Mouse (Mus musculus): ENCODE results near the gene Phyhd1. TPM values are rescaled to one million over a fixed set of nuclear protein-coding genes. Genes with fewer than 3 reads are reported as not detected.

Phyhd1 gene
- total and polyA plus RNA-seq, 2 experiments: 97.7 to 154 TPM

- DNase-seq (ENCODE audit: extremely low read depth, low read depth, low spot score): peak; percentile 69
- Histone ChIP-seq H3K4me3 (ENCODE audit: insufficient read depth, low read depth, low read length) (no peak overlapping the region), H3K79me2 (ENCODE audit: control insufficient read depth, insufficient read depth, low read length) (peaks cover 60% of the 10 kb centered on the region), H3K9ac (ENCODE audit: low read depth, low read length) (no peak overlapping the region), H3K36me3 (ENCODE audit: control insufficient read depth, insufficient read depth, low read length) (peaks cover 9% of the 10 kb centered on the region; the same call in 1 of the 2 replicates), H3K4me1 (ENCODE audit: control insufficient read depth, insufficient read depth, low read length) (peaks cover 39% of the 10 kb centered on the region), H3K27me3 (ENCODE audit: control insufficient read depth, insufficient read depth, low read length) (no peaks in the 10 kb centered on the region), H3K27ac (replicated peaks; ENCODE audit: insufficient read depth, low read depth, low read length) (peak overlapping the region; percentile 24; the same call in 1 of the 2 replicates)
- WGBS: 29% methylated on average over 7 of the region's 7 CpGs
- TF ChIP-seq CTCF (IDR thresholded peaks at IDR 0.05; ENCODE audit: low read depth, low read length) (no peak), POLR2A (IDR thresholded peaks at IDR 0.05; ENCODE audit: extremely low read depth, insufficient read depth, low read length) (no peak)
Measured at GRCm38 (mm10) chr2:30244595-30245178, 21.3 kb upstream of the Phyhd1 start.

- H3K9ac ChIP-seq (ENCODE audit: low read depth, low read length): no peak overlapping the region
- H3K27me3 ChIP-seq (ENCODE audit: control insufficient read depth, insufficient read depth, low read length): no peaks in the 10 kb centered on the region
- no peak overlapping the region for H3K27ac ChIP-seq (replicated peaks; ENCODE audit: insufficient read depth, low read depth, low read length)
- peaks cover 4% of the 10 kb centered on the region; the same call in 1 of the 2 replicates for H3K36me3 ChIP-seq (ENCODE audit: control insufficient read depth, insufficient read depth, low read length)
- peak; percentile 79 for DNase-seq (ENCODE audit: extremely low read depth, low read depth, low spot score)
- peaks cover 68% of the 10 kb centered on the region for H3K79me2 ChIP-seq (ENCODE audit: control insufficient read depth, insufficient read depth, low read length)
- WGBS: 30% methylated on average over 5 of the region's 5 CpGs
- TF ChIP-seq POLR2A (IDR thresholded peaks at IDR 0.05; ENCODE audit: extremely low read depth, insufficient read depth, low read length): no peak
- no peak overlapping the region for H3K4me3 ChIP-seq (ENCODE audit: insufficient read depth, low read depth, low read length)
- H3K4me1 ChIP-seq (ENCODE audit: control insufficient read depth, insufficient read depth, low read length): peaks cover 31% of the 10 kb centered on the region
Measured at GRCm38 (mm10) chr2:30247036-30247435, 19.0 kb upstream of the Phyhd1 start.

- TF ChIP-seq CTCF (IDR thresholded peaks at IDR 0.05; ENCODE audit: low read depth, low read length) (no peak), POLR2A (IDR thresholded peaks at IDR 0.05; ENCODE audit: extremely low read depth, insufficient read depth, low read length) (no peak)
- 40% methylated on average over 4 of the region's 4 CpGs for WGBS
- no peak for DNase-seq (ENCODE audit: extremely low read depth, low read depth, low spot score)
- Histone ChIP-seq H3K4me1 (ENCODE audit: control insufficient read depth, insufficient read depth, low read length) (peaks cover 26% of the 10 kb centered on the region), H3K36me3 (ENCODE audit: control insufficient read depth, insufficient read depth, low read length) (peaks cover 4% of the 10 kb centered on the region; the same call in 1 of the 2 replicates), H3K79me2 (ENCODE audit: control insufficient read depth, insufficient read depth, low read length) (peaks cover 74% of the 10 kb centered on the region), H3K9ac (ENCODE audit: low read depth, low read length) (no peak overlapping the region), H3K4me3 (ENCODE audit: insufficient read depth, low read depth, low read length) (no peak overlapping the region), H3K27ac (replicated peaks; ENCODE audit: insufficient read depth, low read depth, low read length) (no peak overlapping the region), H3K27me3 (ENCODE audit: control insufficient read depth, insufficient read depth, low read length) (no peaks in the 10 kb centered on the region)
Measured at GRCm38 (mm10) chr2:30247681-30248080, 18.3 kb upstream of the Phyhd1 start.

- no peak for TF ChIP-seq POLR2A (IDR thresholded peaks at IDR 0.05; ENCODE audit: extremely low read depth, insufficient read depth, low read length)
- TF ChIP-seq CTCF (IDR thresholded peaks at IDR 0.05; ENCODE audit: low read depth, low read length): no peak
- H3K27me3 ChIP-seq (ENCODE audit: control insufficient read depth, insufficient read depth, low read length): no peaks in the 10 kb centered on the region
- H3K4me3 ChIP-seq (ENCODE audit: insufficient read depth, low read depth, low read length): no peak overlapping the region
- no peak overlapping the region for H3K9ac ChIP-seq (ENCODE audit: low read depth, low read length)
- H3K79me2 ChIP-seq (ENCODE audit: control insufficient read depth, insufficient read depth, low read length): peaks cover 68% of the 10 kb centered on the region
- peaks cover 16% of the 10 kb centered on the region for H3K4me1 ChIP-seq (ENCODE audit: control insufficient read depth, insufficient read depth, low read length)
- H3K36me3 ChIP-seq (ENCODE audit: control insufficient read depth, insufficient read depth, low read length): peaks cover 4% of the 10 kb centered on the region; the same call in 1 of the 2 replicates
- H3K27ac ChIP-seq (replicated peaks; ENCODE audit: insufficient read depth, low read depth, low read length): 0 out of 2 replicates have a peak overlapping the region, but pooled peaks have one; percentile 11
- no peak for DNase-seq (ENCODE audit: extremely low read depth, low read depth, low spot score)
- WGBS: 89% methylated on average over 3 of the region's 3 CpGs
Measured at GRCm38 (mm10) chr2:30249182-30249581, 16.8 kb upstream of the Phyhd1 start.

GRCm38 (mm10) chr2:30250166-30251128 is 15.6 kb upstream of the Phyhd1 start:
- Histone ChIP-seq H3K79me2 (ENCODE audit: control insufficient read depth, insufficient read depth, low read length) (peaks cover 64% of the 10 kb centered on the region), H3K27ac (replicated peaks; ENCODE audit: insufficient read depth, low read depth, low read length) (no peak overlapping the region), H3K36me3 (ENCODE audit: control insufficient read depth, insufficient read depth, low read length) (peaks cover 10% of the 10 kb centered on the region; the same call in 1 of the 2 replicates), H3K4me1 (ENCODE audit: control insufficient read depth, insufficient read depth, low read length) (peaks cover 16% of the 10 kb centered on the region), H3K27me3 (ENCODE audit: control insufficient read depth, insufficient read depth, low read length) (no peaks in the 10 kb centered on the region), H3K9ac (ENCODE audit: low read depth, low read length) (no peak overlapping the region), H3K4me3 (ENCODE audit: insufficient read depth, low read depth, low read length) (no peak overlapping the region)
- WGBS: 83% methylated on average over 10 of the region's 10 CpGs
- no peak for DNase-seq (ENCODE audit: extremely low read depth, low read depth, low spot score)
- no peak for TF ChIP-seq POLR2A (IDR thresholded peaks at IDR 0.05; ENCODE audit: extremely low read depth, insufficient read depth, low read length)
- TF ChIP-seq CTCF (IDR thresholded peaks at IDR 0.05; ENCODE audit: low read depth, low read length): no peak

Data from liver, adult 2 months (tissue).